Mouse (Mus musculus) left cerebral cortex, adult 2 months (tissue): ENCODE data around the gene Sigirr. TPM values are rescaled to one million over a fixed set of nuclear protein-coding genes. Genes with fewer than 3 reads are reported as not detected.

Source experiments
- DNase-seq, 2 experiments: peaks; one replicate each; pipeline ENCODE4 v3.0.0; 2021 to 2022; ENCODE audit warnings: low spot score in 2 of 2, mixed read lengths in 1 of 2; ENCODE audit errors: extremely low spot score in 1 of 2
- H3K27ac ChIP-seq: fragments of 200-600 bp; 2 replicates; pipeline ENCODE4 v1.8.1; 2022
- H3K4me3 ChIP-seq: fragments of 200-600 bp; 2 replicates; pipeline ENCODE4 v1.8.1; 2022
- CTCF ChIP-seq: fragments of 200-600 bp; IDR thresholded peaks from 2 replicates; pipeline ENCODE4 v1.8.1; 2022; ENCODE audit warnings: antibody characterized with exemption, mild to moderate bottlenecking, moderate library complexity
- intact Hi-C: fragments of 180-260 bp; cut with DNase I; formaldehyde crosslinking; loops from one replicate; pipeline ENCODE4 v1.15.1; 2025
- long read RNA-seq, 2 experiments: library from polyadenylated mRNA; stranded (forward); transcript quantifications; one replicate each; pipeline ENCODE4 v2.0.0; 2021; ENCODE audit warnings: borderline mapping rate in 2 of 2
- total RNA-seq, 2 experiments: library from RNA; stranded (reverse); gene quantifications; 2 replicates each; pipeline ENCODE4 v1.2.3; 2021

Sigirr gene
- total RNA-seq = 1 to 10 TPM; 1.7 to 3.4 TPM
- long read RNA-seq, experiment 1, partial matches to known transcripts = 0 of 1 reads
- long read RNA-seq, experiment 1, other reads (novel, unspliced or antisense) = 1 of 1 reads
- long read RNA-seq, experiment 2 = 0 reads

DNA sequence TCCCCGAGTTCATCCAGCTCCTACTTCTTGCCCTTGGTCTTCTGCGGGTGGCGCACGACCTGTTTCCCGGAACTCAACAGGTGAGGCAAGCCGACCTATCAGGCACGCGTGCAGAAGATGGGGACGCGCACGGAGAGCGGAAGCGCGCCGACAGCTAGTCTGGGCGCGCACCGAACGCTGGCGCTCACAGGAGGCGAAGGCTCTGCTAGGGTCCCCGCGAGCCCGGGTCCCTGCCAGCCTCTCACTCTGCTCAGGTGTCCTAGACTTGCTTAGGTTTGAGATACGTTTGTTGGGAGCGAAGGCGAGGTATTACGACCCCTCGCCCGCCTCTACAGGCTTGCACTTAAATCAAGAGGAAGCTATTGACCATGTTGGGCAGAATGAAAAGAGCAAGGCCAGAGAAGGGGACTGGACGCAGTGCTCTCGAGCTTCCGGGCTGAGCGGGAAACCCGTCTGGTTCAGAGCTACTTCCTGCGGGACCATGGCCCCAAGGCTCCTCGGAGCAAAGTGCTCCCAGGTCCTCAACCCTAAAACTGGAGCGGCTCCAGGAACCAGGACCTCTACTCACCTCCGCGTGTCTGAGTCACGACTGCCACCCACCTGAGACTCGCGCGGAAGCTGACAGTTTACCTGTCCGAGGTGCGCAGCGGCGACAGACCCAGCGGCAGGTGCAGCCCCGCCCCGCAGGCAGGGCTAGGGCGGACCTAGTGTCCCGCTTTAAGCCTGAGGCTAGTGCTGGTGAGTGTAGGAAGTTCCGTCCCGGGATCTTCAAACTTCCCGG is at the start of gene Sigirr:
Gene Sigirr (minus strand): TSS at position 662 of the 781 bp plus-strand sequence.
- peak within 1 kb of the TSS; percentile 51 for H3K4me3 ChIP-seq
- peak in 1 of 2 experiments; percentile 27 for DNase-seq
- intact Hi-C loops = no loop called here
- H3K27ac ChIP-seq = no peak within 1 kb of the TSS
- no peak for TF ChIP-seq CTCF

DNA sequence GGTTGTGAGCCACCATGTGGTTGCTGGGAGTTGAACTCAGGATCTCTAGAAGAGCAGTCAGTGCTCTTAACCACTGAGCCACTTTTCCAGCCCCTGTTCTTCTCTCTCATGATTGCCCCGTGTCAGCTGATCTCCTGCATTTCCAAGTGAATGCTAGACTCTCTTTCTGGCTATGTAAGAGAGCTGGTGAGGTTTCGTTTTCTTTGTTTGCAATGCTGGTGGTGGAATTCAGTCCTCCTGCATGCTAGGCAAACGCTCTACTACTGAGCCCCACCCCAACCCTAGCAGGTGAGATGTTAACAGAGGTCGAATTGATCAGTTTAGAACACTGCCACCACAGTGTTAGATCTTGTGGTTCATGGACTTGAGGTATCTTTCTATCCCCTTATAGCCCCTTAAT is 48.3 kb upstream of the Sigirr start:
- intact Hi-C loops = no loop called here
- no peak for TF ChIP-seq CTCF
- no peak for DNase-seq
- no peak overlapping the region for H3K4me3 ChIP-seq
- H3K27ac ChIP-seq = no peak overlapping the region

DNA sequence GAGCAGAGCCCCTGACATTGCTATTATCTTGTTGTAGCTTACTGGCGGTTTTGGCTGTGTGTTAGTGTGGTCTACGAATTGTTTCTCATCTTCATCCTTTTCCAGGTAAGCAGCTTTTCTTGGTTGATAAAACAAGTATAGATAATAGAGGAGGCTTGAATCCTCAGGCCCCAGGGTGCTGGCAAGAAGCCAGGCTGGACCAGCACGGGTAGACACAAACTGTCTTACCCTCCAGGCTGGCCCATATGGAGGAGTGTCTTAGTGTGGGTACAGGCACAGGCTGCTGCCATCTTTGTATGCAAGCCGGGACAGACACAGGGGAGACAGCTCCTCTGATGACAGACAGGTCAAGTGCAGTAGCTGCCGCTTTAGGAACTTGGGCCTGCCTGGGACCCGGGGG is 46.7 kb upstream of the Sigirr start:
- Histone ChIP-seq H3K4me3 (no peak overlapping the region), H3K27ac (no peak overlapping the region)
- DNase-seq = no peak
- intact Hi-C loops = no loop called here
- TF ChIP-seq CTCF = no peak

DNA sequence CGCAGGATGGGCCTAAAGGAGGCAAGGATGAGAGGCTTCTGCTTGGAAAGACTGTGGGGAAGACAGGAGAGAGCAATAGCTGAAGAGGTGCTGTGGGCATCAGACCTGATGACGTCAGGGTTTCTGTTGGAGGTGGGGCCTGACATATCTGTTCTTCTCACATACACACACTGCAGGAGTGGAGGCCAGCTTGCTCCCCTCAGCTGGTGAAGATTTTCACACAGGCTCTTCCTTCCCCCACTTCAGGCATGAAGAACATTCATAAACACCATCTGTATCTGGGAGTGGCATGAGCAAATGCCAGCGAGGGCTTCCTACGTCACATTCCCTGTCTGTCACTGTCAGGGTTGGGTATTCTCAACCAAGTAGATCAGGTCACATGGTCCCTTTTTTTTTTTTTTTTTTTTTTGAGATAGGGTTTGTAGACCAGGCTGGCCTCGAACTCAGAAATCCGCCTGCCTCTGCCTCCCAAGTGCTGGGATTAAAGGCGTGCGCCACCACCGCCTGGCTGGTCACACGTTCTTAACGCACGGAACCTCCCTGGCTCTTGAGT is 45.7 kb upstream of the Sigirr start:
- H3K4me3 ChIP-seq = no peak overlapping the region
- no peak for DNase-seq
- intact Hi-C loops = no loop called here
- H3K27ac ChIP-seq = no peak overlapping the region
- TF ChIP-seq CTCF = no peak

DNA sequence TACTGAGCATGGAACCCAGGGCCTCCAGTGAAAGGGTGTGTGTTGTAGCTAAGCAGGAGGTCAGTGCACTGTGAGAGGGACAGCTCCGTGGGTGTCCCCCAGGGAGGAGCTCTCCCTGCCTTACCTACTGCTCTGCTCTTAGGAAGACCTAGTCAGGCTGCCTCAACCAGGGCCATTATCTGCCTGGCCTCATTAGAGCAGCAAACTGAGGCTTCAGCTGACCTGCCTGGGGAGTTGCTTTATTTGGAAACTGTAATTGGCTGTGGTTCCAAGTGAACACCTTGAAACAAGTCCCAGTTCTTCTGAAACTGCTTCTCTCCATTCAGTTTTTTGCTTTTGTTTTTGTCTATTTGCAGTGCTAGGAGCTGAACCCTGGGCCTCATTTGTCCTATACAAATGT is 45.0 kb upstream of the Sigirr start:
- Histone ChIP-seq H3K27ac (no peak overlapping the region), H3K4me3 (no peak overlapping the region)
- intact Hi-C loops = no loop called here
- no peak for DNase-seq
- TF ChIP-seq CTCF = no peak

DNA sequence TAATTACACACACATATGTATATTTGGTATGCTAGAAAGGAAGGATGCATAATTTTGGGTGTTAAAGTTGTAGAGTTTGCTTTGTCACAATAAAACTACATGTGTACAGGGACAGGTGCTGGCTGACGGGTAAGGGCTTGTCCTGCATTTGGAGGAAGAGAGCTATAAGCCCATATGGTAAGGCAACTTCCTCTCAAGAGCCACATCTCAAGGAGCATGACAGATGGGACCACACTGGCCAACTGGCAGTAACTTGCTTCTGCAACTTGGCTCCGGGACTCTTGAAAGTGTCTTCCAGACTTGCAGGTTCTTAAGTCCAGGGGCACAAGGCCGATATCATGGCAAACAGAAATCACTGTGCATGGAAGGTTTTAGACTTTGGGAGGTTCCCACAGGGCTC is 44.3 kb upstream of the Sigirr start:
- Histone ChIP-seq H3K27ac (no peak overlapping the region), H3K4me3 (no peak overlapping the region)
- intact Hi-C loops = no loop called here
- TF ChIP-seq CTCF = no peak
- DNase-seq = no peak

DNA sequence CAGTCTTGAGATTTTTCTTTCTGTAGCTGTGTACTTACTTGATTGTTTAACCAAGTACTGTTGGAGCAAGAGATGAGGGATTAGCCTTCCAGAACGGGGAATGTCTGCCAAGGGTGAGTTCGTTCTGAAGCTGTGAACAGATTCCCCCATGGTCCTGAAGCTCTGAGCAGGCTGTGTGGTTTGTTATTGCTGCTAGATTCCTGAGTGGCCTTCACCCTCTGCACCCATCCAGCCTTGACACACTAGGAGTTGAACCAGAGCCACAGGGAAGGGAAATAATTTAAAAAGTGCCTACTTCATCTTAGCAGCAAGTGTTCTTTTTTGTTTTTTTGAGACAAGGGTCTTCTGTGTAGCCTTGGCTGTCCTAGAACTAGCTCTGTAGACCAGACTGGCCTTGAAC is 43.5 kb upstream of the Sigirr start:
- H3K27ac ChIP-seq = no peak overlapping the region
- intact Hi-C loops = no loop called here
- DNase-seq = no peak
- TF ChIP-seq CTCF = no peak
- no peak overlapping the region for H3K4me3 ChIP-seq

DNA sequence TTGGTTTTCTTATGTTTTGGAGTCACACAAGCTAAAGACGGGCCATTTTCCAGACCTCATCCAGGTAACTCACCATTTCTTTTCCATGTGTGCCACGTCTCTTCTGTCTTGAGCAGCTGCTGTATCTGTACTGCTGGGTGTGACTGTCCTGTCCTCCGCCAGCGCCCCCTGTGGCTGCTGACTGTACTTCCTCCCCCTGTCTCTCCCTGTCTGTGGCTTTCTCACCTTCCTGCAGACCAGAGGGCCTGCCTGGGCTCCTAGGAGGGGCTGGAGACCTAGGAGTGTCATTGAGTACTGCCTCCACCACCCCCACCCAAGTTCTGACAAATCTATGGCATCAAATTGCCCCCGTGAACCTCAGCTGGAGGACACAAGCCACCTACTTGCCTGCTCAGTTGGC is 42.7 kb upstream of the Sigirr start:
- TF ChIP-seq CTCF = peak; percentile 58
- DNase-seq = no peak
- intact Hi-C loops = no loop called here
- H3K27ac ChIP-seq = no peak overlapping the region
- no peak overlapping the region for H3K4me3 ChIP-seq

DNA sequence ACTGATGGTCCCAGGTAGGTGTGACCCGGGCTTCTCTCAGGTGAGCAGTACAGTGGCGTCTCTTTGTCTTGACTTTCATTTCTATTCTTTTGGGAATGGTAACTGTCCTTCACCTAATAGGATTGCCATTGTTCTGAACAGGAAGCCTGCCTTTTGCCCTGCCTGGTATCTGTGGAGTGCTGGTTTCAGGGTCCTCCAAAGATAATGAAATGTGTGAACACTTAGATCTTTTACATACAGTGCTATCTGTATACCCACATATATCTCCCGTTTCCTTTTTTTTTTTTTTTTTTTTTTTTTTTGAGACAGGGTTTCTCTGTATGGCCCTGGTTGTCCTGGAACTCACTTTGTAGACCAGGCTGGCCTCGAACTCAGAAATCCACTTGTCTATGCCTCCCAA is 41.0 kb upstream of the Sigirr start:
- intact Hi-C loops = no loop called here
- no peak for TF ChIP-seq CTCF

DNA sequence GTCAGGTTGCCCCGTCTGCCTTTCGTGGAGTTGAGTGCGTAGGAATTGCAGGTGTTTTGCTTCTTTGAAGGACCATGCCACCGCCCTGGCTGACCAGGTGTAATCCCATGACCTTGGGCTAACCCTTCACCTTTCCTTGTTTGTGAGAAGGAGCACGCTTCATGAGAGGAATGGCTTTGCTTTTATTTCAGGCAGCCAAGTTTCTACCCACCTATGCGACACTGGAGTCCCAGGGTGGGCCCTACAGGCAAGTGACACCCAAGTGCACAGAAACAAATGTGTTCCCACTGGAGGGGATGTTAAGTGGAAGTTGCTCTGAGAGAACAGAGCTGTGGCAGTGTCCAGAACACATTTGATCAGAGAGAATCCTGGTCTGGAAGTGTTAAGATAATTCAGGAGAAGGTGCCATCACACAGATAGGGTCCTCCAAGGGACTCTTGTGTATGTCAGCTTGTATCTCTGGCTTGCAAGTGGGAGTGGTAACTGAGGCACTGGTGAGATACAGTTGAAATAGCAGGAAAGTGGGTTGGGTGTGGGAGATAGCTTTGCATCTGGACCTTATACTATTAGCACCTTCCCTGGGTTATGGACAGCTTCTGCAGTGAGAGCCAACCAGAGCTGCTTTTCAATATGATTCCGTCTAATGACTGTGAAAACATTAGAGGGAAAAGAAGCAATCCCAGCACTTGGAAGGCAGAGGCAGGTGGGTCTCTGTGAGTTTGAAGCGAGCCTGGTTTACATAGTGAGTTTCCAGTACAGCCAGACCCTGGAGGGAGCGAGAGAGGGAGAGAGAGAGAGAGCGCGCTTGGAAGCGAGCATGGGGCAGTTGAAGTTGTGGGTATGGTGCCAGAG is 31.8 kb upstream of the Sigirr start:
- Histone ChIP-seq H3K4me3 (peak overlapping the region; percentile 97), H3K27ac (no peak overlapping the region)
- no peak for TF ChIP-seq CTCF
- intact Hi-C loops = loop anchor here (2.0 kb wide), 1 partner anchor 41 kb away; the partner anchor contains the start of gene Rnh1
- DNase-seq = no peak

More for the DNA sequence above, 41.0 kb upstream of the Sigirr start:
- H3K27ac ChIP-seq = no peak overlapping the region
- DNase-seq = no peak
- H3K4me3 ChIP-seq = no peak overlapping the region

DNA sequence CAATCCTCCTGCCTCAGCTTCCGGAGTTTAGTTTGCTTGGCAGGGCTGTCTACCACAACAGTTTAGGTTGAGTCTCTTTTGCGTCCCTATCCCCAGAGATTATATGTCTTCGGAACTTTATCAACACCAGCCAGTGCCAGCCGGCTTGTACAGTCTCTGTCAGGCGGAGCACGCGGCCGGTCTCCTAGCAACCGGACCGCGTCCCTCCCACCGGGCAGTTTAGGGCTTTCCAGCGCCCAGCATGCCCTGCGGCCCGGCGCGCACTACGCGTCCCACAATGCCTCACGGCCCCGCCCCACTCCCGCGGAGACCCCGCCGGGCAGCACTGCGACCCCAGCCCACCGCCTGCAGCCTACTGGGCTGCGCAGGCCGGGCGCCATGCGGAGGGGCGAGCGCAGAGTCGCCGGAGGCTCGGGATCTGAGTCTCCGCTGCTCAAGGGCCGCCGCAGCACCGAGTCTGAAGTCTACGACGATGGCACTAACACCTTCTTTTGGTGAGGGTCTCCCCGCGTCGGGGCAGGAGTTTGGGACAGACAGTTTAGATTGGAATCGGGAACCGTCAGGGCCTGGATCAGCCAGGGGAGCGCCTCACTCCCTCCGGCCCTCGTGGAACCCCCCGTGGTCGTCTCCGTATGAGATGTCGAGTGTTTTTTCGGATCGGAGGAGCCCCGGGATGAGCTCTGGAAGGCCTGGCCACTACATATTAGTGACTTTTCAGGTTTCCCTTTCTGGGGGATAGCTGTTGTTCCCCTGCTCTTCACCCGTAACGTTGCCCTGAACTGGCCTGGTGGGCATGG is 30.9 kb upstream of the Sigirr start:
- DNase-seq = peak; percentile 91 to 92
- intact Hi-C loops = loop anchor here (2.0 kb wide), 1 partner anchor 42 kb away; the partner anchor contains the start of gene Rnh1
- no peak for TF ChIP-seq CTCF
- H3K4me3 ChIP-seq = peak overlapping the region; percentile 97
- peak overlapping the region; percentile 66 for H3K27ac ChIP-seq
